Mouse (Mus musculus): ENCODE data around the gene Pik3c2b. TPM values are rescaled to one million over a fixed set of nuclear protein-coding genes. Genes with fewer than 3 reads are reported as not detected.

The Pik3c2b gene
- polyA plus RNA-seq, 1 experiment from 2014 or later: 15.4 TPM

DNA sequence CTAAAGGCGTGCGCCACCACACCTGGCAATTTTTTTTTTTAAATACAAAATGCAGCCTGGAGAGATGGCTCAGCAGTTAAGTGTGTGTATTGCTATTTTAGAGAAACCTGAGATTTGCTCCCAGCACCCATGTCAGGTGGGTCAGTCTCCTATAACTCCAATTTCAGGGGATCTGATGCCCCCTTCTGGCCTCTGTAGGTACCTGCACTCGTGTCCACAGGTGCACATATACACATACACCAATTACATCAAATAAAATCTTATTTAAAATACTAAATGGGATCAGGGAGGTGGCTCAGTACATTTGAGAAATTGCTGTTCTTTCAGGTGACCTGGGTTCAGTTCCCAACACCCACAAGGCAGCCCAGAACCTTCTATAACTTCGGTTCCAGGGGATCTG is 70.6 kb downstream of the Pik3c2b start:
- Histone ChIP-seq H3K4me2 (ENCODE audit: low read depth) (no peak overlapping the region), H3K9ac (ENCODE audit: low read length) (no peak overlapping the region), H3K4me3 (ENCODE audit: low read depth, low read length) (no peak overlapping the region), H3K27ac (ENCODE audit: low read depth, low read length) (no peak overlapping the region), H3K4me1 (ENCODE audit: control insufficient read depth, insufficient read depth, low read length) (no peaks in the 10 kb centered on the region), H3K27me3 (ENCODE audit: control insufficient read depth, insufficient read depth, low read length) (no peaks in the 10 kb centered on the region), H3K9me3 (ENCODE audit: control insufficient read depth, low read length) (no peaks in the 10 kb centered on the region), H3K36me3 (ENCODE audit: control insufficient read depth, insufficient read depth, low read length) (no peaks in the 10 kb centered on the region)
- DNase-seq (ENCODE audit: low spot score): no peak
- ATAC-seq (ENCODE audit: insufficient read depth, low FRiP score, low TSS enrichment): no peak
- WGBS: 91% methylated on average over 4 of the region's 4 CpGs

DNA sequence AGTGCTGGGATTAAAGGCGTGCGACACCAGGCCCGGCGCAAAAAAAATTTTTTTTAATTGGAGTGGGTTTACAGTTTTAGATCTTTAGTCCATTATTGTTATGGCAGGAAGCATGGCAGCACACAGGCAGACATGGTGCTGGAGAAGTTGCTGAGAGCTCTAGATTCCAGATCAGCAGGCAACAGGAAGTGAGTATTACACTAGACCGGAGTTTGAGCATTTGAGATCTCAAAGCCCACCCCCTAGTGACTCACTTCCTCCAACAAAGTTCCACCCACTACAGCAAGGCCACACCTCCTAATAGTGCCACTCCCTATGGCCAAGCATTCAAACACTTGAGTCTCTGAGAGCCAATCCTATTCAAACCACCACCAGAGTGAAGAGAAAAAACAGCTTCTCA is 72.7 kb downstream of the Pik3c2b start:
- Histone ChIP-seq H3K4me1 (ENCODE audit: control insufficient read depth, insufficient read depth, low read length) (no peaks in the 10 kb centered on the region), H3K9ac (ENCODE audit: low read length) (no peak overlapping the region), H3K27me3 (ENCODE audit: control insufficient read depth, insufficient read depth, low read length) (no peaks in the 10 kb centered on the region), H3K36me3 (ENCODE audit: control insufficient read depth, insufficient read depth, low read length) (no peaks in the 10 kb centered on the region), H3K9me3 (ENCODE audit: control insufficient read depth, low read length) (no peaks in the 10 kb centered on the region), H3K4me3 (ENCODE audit: low read depth, low read length) (no peak overlapping the region), H3K4me2 (ENCODE audit: low read depth) (no peak overlapping the region), H3K27ac (ENCODE audit: low read depth, low read length) (no peak overlapping the region)
- DNase-seq (ENCODE audit: low spot score) (no peak), ATAC-seq (ENCODE audit: insufficient read depth, low FRiP score, low TSS enrichment) (no peak)
- 91% methylated on average over 5 of the region's 5 CpGs for WGBS

GRCm38 (mm10) chr1:133118844-133119243 is 73.4 kb downstream of the Pik3c2b start:
- no peak for ATAC-seq (ENCODE audit: insufficient read depth, low FRiP score, low TSS enrichment)
- WGBS: 86% methylated on average over 3 of the region's 3 CpGs

DNA sequence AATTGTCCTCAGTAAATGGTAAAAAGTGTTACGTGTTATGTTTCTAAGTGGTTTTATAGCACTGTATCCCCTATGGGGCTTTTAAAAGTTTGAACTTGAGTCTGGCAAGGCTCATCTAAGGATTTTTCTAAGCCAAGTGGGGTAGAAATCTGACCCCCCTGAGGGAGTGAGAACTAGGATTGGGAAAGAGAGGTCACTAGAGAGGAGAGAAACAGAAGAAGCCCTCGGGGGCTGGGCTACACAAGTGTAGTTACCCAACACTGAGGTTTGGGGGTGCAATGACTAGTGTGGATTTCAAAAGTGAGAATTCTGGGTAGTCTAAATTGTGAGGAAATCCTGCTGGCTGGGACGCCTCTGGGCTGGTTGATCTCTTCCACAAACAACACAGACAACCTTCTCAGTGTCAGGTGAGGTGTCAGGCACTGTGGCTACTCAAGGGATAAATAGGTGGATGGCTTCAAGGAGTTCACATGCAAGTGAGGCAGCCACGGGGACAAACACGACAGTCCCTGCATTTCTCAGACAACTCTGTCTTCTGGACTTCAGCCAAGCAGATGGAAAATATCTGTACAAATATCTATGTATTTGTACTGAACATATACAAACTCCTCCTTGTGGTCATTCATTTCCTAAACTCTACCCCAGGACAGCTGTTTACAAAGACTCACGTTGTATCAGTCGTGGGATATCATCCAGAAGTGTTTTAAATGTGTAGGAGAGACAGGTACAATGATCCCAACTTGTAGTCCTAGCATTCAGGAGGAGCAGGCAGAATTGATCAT is 74.7 kb downstream of the Pik3c2b start:
- no peaks in the 10 kb centered on the region for H3K4me1 ChIP-seq (ENCODE audit: control insufficient read depth, insufficient read depth, low read length)
- no peaks in the 10 kb centered on the region for H3K36me3 ChIP-seq (ENCODE audit: control insufficient read depth, insufficient read depth, low read length)
- DNase-seq (ENCODE audit: low spot score) (no peak), ATAC-seq (ENCODE audit: insufficient read depth, low FRiP score, low TSS enrichment) (no peak)
- WGBS: 80% methylated on average over 7 of the region's 7 CpGs
- no peak overlapping the region for H3K9ac ChIP-seq (ENCODE audit: low read length)
- no peaks in the 10 kb centered on the region for H3K27me3 ChIP-seq (ENCODE audit: control insufficient read depth, insufficient read depth, low read length)
- no peak overlapping the region for H3K4me3 ChIP-seq (ENCODE audit: low read depth, low read length)
- H3K9me3 ChIP-seq (ENCODE audit: control insufficient read depth, low read length): no peaks in the 10 kb centered on the region
- H3K27ac ChIP-seq (ENCODE audit: low read depth, low read length): no peak overlapping the region
- H3K4me2 ChIP-seq (ENCODE audit: low read depth): no peak overlapping the region

More at GRCm38 (mm10) chr1:133118844-133119243, 73.4 kb downstream of the Pik3c2b start:
- Histone ChIP-seq H3K9ac (ENCODE audit: low read length) (no peak overlapping the region), H3K4me3 (ENCODE audit: low read depth, low read length) (no peak overlapping the region), H3K27me3 (ENCODE audit: control insufficient read depth, insufficient read depth, low read length) (no peaks in the 10 kb centered on the region), H3K4me1 (ENCODE audit: control insufficient read depth, insufficient read depth, low read length) (no peaks in the 10 kb centered on the region), H3K36me3 (ENCODE audit: control insufficient read depth, insufficient read depth, low read length) (no peaks in the 10 kb centered on the region), H3K4me2 (ENCODE audit: low read depth) (no peak overlapping the region), H3K9me3 (ENCODE audit: control insufficient read depth, low read length) (no peaks in the 10 kb centered on the region), H3K27ac (ENCODE audit: low read depth, low read length) (no peak overlapping the region)
- no peak for DNase-seq (ENCODE audit: low spot score)

DNA sequence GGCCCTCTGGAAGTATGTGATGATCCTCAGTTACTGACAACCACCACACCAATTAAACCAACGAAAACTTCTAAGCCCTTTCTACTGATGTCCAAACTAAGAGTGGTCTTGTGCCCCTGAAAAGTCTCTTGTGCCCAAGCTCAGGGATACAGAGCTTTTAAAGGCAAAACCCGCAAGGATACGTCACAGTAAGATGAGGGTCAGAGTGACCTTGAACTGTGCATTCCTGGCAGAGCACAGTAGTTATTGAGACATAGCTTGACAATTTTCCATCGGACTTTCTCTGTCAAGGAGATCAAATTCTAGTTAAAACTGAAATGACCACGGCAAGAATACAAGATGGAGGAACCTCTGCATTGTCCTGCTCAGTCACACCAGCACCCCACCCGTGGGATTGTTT is 75.8 kb downstream of the Pik3c2b start:
- no peak overlapping the region for H3K27ac ChIP-seq (ENCODE audit: low read depth, low read length)
- WGBS: 78% methylated on average over 6 of the region's 6 CpGs
- H3K4me3 ChIP-seq (ENCODE audit: low read depth, low read length): no peak overlapping the region
- H3K9ac ChIP-seq (ENCODE audit: low read length): no peak overlapping the region
- no peak for DNase-seq (ENCODE audit: low spot score)
- no peaks in the 10 kb centered on the region for H3K9me3 ChIP-seq (ENCODE audit: control insufficient read depth, low read length)
- no peak overlapping the region for H3K4me2 ChIP-seq (ENCODE audit: low read depth)
- H3K27me3 ChIP-seq (ENCODE audit: control insufficient read depth, insufficient read depth, low read length): no peaks in the 10 kb centered on the region
- no peak for ATAC-seq (ENCODE audit: insufficient read depth, low FRiP score, low TSS enrichment)
- H3K36me3 ChIP-seq (ENCODE audit: control insufficient read depth, insufficient read depth, low read length): no peaks in the 10 kb centered on the region
- H3K4me1 ChIP-seq (ENCODE audit: control insufficient read depth, insufficient read depth, low read length): no peaks in the 10 kb centered on the region

DNA sequence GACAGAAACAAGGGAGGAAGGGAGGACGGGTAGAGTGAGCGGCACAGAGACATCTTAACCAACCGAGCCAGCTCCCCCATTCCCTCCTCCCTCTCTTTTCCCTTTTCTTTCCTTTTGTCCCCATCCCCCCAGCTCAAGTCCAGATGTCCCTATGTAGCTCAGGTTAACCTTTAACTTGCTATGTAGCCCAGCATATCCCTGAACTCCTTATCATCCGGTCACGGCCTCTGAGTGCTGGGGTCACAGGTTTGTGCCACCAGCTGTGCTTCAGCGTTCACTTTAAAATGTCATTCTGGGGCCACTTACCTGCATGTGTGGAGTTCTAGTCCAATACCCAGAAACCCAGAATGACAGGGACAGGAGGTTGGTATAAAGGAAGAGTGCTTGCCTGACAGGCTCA is 78.7 kb downstream of the Pik3c2b start:
- WGBS: 86% methylated on average over 6 of the region's 6 CpGs
- no peaks in the 10 kb centered on the region for H3K36me3 ChIP-seq (ENCODE audit: control insufficient read depth, insufficient read depth, low read length)
- H3K27me3 ChIP-seq (ENCODE audit: control insufficient read depth, insufficient read depth, low read length): no peaks in the 10 kb centered on the region
- H3K4me3 ChIP-seq (ENCODE audit: low read depth, low read length): no peak overlapping the region
- H3K27ac ChIP-seq (ENCODE audit: low read depth, low read length): no peak overlapping the region
- no peaks in the 10 kb centered on the region for H3K4me1 ChIP-seq (ENCODE audit: control insufficient read depth, insufficient read depth, low read length)
- DNase-seq (ENCODE audit: low spot score) (no peak), ATAC-seq (ENCODE audit: insufficient read depth, low FRiP score, low TSS enrichment) (no peak)
- no peaks in the 10 kb centered on the region for H3K9me3 ChIP-seq (ENCODE audit: control insufficient read depth, low read length)
- no peak overlapping the region for H3K4me2 ChIP-seq (ENCODE audit: low read depth)
- H3K9ac ChIP-seq (ENCODE audit: low read length): no peak overlapping the region

DNA sequence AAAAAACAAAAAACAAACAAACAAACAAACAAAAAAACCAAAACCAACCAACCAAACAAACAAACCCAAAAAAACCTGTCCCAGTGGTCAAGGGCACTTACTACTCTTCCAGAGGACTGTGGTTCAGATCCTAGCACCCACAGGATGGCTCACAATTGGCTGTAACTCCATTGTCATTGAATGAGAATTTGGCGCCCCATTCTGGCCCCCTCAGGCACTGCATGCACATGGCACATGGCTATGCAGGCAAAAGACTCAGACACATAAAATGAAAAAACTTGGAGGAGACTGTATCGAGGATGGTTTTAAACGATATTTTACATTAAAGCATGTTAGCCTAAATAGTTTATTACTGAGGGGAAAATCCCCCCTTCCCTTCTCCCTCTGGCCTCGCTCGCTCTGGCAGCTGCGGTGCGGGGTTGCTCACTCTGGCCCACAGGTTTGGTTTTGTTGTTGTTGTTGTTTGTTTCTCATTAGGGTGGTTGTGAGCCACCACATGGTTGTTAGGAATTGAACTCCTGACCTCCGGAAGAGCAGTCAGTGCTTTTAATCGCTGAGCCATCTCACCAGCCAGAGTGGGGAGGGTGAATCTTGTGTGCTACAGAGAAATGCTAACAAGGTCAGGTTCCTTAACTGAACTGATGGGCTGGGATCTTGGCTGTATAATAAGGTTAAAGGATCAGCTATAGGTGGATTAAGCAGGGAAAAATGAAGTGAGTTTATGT is 80.3 kb downstream of the Pik3c2b start:
- no peaks in the 10 kb centered on the region for H3K27me3 ChIP-seq (ENCODE audit: control insufficient read depth, insufficient read depth, low read length)
- 92% methylated on average over 9 of the region's 9 CpGs for WGBS
- H3K9ac ChIP-seq (ENCODE audit: low read length): no peak overlapping the region
- DNase-seq (ENCODE audit: low spot score) (no peak), ATAC-seq (ENCODE audit: insufficient read depth, low FRiP score, low TSS enrichment) (no peak)
- no peaks in the 10 kb centered on the region for H3K4me1 ChIP-seq (ENCODE audit: control insufficient read depth, insufficient read depth, low read length)
- no peak overlapping the region for H3K4me2 ChIP-seq (ENCODE audit: low read depth)
- no peaks in the 10 kb centered on the region for H3K36me3 ChIP-seq (ENCODE audit: control insufficient read depth, insufficient read depth, low read length)
- H3K9me3 ChIP-seq (ENCODE audit: control insufficient read depth, low read length): no peaks in the 10 kb centered on the region
- H3K4me3 ChIP-seq (ENCODE audit: low read depth, low read length): no peak overlapping the region
- no peak overlapping the region for H3K27ac ChIP-seq (ENCODE audit: low read depth, low read length)

DNA sequence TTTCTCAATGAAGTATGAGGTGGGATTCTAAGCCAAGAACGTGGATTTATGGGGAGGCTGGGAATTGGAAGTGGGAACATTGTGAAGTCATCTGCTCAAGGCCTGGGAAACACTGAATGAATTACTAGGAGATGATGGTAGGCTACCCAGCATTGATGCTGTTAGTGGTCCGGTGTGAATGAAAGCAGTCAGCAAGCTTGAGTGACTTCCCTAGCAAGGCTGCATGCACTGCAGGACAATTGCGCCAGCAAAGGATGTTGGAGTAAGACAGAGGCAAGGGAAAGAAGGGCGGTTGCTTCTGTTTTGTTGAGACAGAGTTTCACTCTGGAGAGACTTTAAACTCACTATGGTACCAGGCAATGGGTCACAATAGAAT is 80.9 kb downstream of the Pik3c2b start:
- H3K27me3 ChIP-seq (ENCODE audit: control insufficient read depth, insufficient read depth, low read length): no peaks in the 10 kb centered on the region
- no peak overlapping the region for H3K27ac ChIP-seq (ENCODE audit: low read depth, low read length)
- DNase-seq (ENCODE audit: low spot score) (no peak), ATAC-seq (ENCODE audit: insufficient read depth, low FRiP score, low TSS enrichment) (no peak)
- H3K4me3 ChIP-seq (ENCODE audit: low read depth, low read length): no peak overlapping the region
- 64% methylated on average over 4 of the region's 4 CpGs for WGBS
- H3K4me1 ChIP-seq (ENCODE audit: control insufficient read depth, insufficient read depth, low read length): no peaks in the 10 kb centered on the region
- no peaks in the 10 kb centered on the region for H3K36me3 ChIP-seq (ENCODE audit: control insufficient read depth, insufficient read depth, low read length)
- no peak overlapping the region for H3K4me2 ChIP-seq (ENCODE audit: low read depth)
- H3K9me3 ChIP-seq (ENCODE audit: control insufficient read depth, low read length): no peaks in the 10 kb centered on the region
- H3K9ac ChIP-seq (ENCODE audit: low read length): no peak overlapping the region

GRCm38 (mm10) chr1:133127328-133127727 is 81.9 kb downstream of the Pik3c2b start:
- DNase-seq (ENCODE audit: low spot score): no peak
- no peaks in the 10 kb centered on the region for H3K36me3 ChIP-seq (ENCODE audit: control insufficient read depth, insufficient read depth, low read length)
- no peaks in the 10 kb centered on the region for H3K4me1 ChIP-seq (ENCODE audit: control insufficient read depth, insufficient read depth, low read length)
- H3K9ac ChIP-seq (ENCODE audit: low read length): no peak overlapping the region
- H3K9me3 ChIP-seq (ENCODE audit: control insufficient read depth, low read length): no peaks in the 10 kb centered on the region
- no peak overlapping the region for H3K27ac ChIP-seq (ENCODE audit: low read depth, low read length)
- no peak overlapping the region for H3K4me2 ChIP-seq (ENCODE audit: low read depth)
- no peaks in the 10 kb centered on the region for H3K27me3 ChIP-seq (ENCODE audit: control insufficient read depth, insufficient read depth, low read length)
- WGBS: 81% methylated on average over 9 of the region's 9 CpGs
- no peak overlapping the region for H3K4me3 ChIP-seq (ENCODE audit: low read depth, low read length)
- no peak for ATAC-seq (ENCODE audit: insufficient read depth, low FRiP score, low TSS enrichment)

Measured in neural tube, embryonic 11.5 days (tissue).